Mouse (Mus musculus) stomach, embryonic 15.5 days (tissue): ENCODE data around the gene Adgre5. TPM values are rescaled to one million over a fixed set of nuclear protein-coding genes. Genes with fewer than 3 reads are reported as not detected.
A peak's percentile ranks its signal among the peaks of the same experiment; 100 is the strongest.

Experiments
- ATAC-seq: fragments of 200-750 bp; cut with Nextera tagmentation; 2 replicates; pipeline ENCODE4 v1.8.0; 2017; ENCODE audit warnings: low read depth, moderate number of reproducible peaks, moderate TSS enrichment; ENCODE audit not compliant: insufficient read depth, low FRiP score
- H3K27ac ChIP-seq: fragments of 300-500 bp; sonication (generic); 2 replicates; pipeline ENCODE4 v1.5.1; 2015; ENCODE audit warnings: mild to moderate bottlenecking, inconsistent platforms
- H3K27me3 ChIP-seq: fragments of 300-500 bp; sonication (generic); replicated peaks from 2 replicates; pipeline ENCODE4 v1.6.1; 2015; ENCODE audit warnings: inconsistent platforms
- H3K36me3 ChIP-seq: fragments of 300-500 bp; sonication (generic); 2 replicates; pipeline ENCODE4 v1.6.1; 2015; ENCODE audit warnings: inconsistent platforms
- H3K4me1 ChIP-seq: fragments of 300-500 bp; sonication (generic); 2 replicates; pipeline ENCODE4 v1.6.1; 2015; ENCODE audit warnings: inconsistent platforms
- H3K4me2 ChIP-seq: fragments of 300-500 bp; sonication (generic); 2 replicates; pipeline ENCODE4 v1.6.1; 2015; ENCODE audit warnings: mild to moderate bottlenecking, inconsistent platforms
- H3K4me3 ChIP-seq: fragments of 300-500 bp; sonication (generic); replicated peaks from 2 replicates; pipeline ENCODE4 v1.5.1; 2015; ENCODE audit warnings: inconsistent platforms
- H3K9ac ChIP-seq: fragments of 300-500 bp; sonication (generic); 2 replicates; pipeline ENCODE4 v1.6.1; 2015; ENCODE audit warnings: inconsistent platforms
- H3K9me3 ChIP-seq: fragments of 300-500 bp; sonication (generic); 2 replicates; pipeline ENCODE4 v1.6.1; 2016; ENCODE audit warnings: inconsistent platforms
- WGBS: fragments of 180-500 bp; shearing (Covaris S2); methylation state at CpG from one replicate; pipeline ENCODE4 v1.1.7; 2015; 5-methylcytosine and 5-hydroxymethylcytosine counted together
- polyA plus RNA-seq: library from polyadenylated mRNA; unstranded; fragments of >200 nt; fragmentation: Nextera tagmentation; extraction: Ambion mirVana; gene quantifications from 2 replicates; pipeline ENCODE4 v1.2.1, GENCODE M21; 2015

Gene Adgre5
- polyA plus RNA-seq, 1 experiment from 2014 or later, result 29.8 TPM

DNA sequence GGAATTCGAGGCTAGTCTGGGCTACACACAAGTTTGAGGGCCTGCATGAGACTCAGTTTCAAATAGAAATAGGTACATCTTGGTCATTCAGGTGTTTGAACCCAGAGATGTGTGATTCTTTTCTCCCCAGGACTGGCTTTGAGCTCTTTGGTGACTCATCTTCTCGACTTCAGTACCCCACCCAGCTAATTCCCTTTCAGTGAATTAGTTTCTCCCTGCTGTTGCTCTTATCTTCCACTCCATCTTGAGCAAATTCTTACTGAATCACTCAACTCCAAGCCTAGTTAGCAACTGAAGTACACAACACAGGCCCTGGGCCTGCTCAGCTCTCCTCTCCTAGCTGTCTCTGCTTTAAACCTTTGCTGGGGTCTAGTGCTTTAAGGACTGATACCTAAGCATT lies 24.6 kb downstream of the Adgre5 start:
- Histone ChIP-seq H3K4me2 (peak overlapping the region; percentile 72), H3K4me3 (peak overlapping the region; percentile 92)
- 52% methylated on average over 2 of the region's 2 CpGs for WGBS

DNA sequence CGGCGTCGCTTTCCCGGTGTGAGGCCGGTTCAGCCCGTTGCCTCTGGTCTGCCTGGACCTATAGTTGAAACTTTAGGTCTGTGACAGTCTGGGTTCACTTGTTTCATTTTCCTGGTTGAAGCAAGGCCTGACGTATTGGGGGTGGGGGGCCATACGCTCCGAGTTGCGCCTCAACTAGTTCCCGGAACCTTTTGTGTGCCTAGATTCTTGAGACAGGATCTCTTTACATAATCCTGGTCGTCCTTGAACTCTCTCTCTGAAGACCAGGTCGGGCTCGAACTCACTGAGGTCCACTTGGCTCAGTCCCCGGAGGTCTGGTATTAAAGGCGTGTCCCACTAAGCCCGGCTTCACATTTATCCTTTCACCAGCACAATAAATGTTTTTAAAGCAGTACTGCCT lies 25.4 kb downstream of the Adgre5 start:
- no peaks in the 10 kb centered on the region for H3K9me3 ChIP-seq
- peaks cover 15% of the 10 kb centered on the region; the same call in 1 of the 2 replicates for H3K36me3 ChIP-seq
- H3K27me3 ChIP-seq, result no peaks in the 10 kb centered on the region
- peak overlapping the region; percentile 95 for H3K27ac ChIP-seq
- H3K9ac ChIP-seq, result peak overlapping the region; percentile 80
- peaks cover 10% of the 10 kb centered on the region; the same call in 1 of the 2 replicates for H3K4me1 ChIP-seq
- WGBS, result under 1% methylated on average over 17 of the region's 17 CpGs
- H3K4me3 ChIP-seq, result peak overlapping the region; percentile 92
- H3K4me2 ChIP-seq, result peak overlapping the region; percentile 72
- ATAC-seq, result no peak

More for the DNA sequence above, 24.6 kb downstream of the Adgre5 start:
- H3K9me3 ChIP-seq, result no peaks in the 10 kb centered on the region
- H3K27ac ChIP-seq, result no peak overlapping the region
- ATAC-seq, result no peak
- H3K27me3 ChIP-seq, result no peaks in the 10 kb centered on the region
- H3K36me3 ChIP-seq, result peaks cover 23% of the 10 kb centered on the region
- peaks cover 10% of the 10 kb centered on the region; the same call in 1 of the 2 replicates for H3K4me1 ChIP-seq
- no peak overlapping the region; the same call in 1 of the 2 replicates for H3K9ac ChIP-seq

DNA sequence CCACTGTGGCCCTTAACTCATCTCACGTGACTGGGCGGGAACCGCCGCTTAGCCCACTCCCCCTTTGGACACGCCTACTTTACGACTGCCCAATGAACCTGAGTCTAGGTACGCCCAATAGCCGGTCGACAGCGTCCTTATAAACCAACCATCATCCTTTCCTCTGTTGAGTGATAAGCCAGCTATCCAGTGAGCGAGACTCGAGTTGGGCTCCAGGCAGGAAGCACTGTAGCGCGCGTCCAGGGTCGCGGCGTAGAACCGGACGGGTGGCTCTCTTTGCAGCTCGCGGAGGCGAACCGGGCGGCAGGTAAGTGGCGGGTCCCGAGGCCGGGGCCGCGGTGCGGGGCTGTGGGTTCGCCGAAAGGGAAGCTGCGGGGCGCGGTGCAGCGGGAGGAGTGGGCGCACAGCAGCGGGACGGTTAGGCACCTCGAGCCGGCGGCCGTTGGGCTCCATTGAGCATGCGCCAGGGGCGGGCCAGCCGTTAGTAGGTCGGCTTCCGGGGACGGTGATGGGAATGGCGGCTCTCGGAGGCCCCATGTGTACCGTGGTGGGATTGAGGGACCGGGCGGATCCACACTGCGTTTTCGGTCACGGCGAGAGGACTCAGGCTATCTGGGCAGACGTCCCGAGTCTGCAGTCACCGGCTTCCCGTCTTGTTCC lies 26.0 kb downstream of the Adgre5 start, which contains the start of gene Ddx39:
Gene Ddx39, plus strand, starts transcription at position 147 of the 660 bp plus-strand sequence.
- ATAC-seq, result peak; percentile 100
- WGBS, result under 1% methylated on average over 61 of the region's 63 CpGs
- H3K27ac ChIP-seq, result peak within 1 kb of the TSS; percentile 95
- H3K36me3 ChIP-seq, result peaks cover 9% of the 10 kb centered on the region; the same call in 1 of the 2 replicates
- peak within 1 kb of the TSS; percentile 80 for H3K9ac ChIP-seq
- no peaks in the 10 kb centered on the region for H3K9me3 ChIP-seq
- peak within 1 kb of the TSS; percentile 92 for H3K4me3 ChIP-seq
- peaks cover 10% of the 10 kb centered on the region; the same call in 1 of the 2 replicates for H3K4me1 ChIP-seq
- H3K4me2 ChIP-seq, result peak within 1 kb of the TSS; percentile 72
- no peaks in the 10 kb centered on the region for H3K27me3 ChIP-seq

DNA sequence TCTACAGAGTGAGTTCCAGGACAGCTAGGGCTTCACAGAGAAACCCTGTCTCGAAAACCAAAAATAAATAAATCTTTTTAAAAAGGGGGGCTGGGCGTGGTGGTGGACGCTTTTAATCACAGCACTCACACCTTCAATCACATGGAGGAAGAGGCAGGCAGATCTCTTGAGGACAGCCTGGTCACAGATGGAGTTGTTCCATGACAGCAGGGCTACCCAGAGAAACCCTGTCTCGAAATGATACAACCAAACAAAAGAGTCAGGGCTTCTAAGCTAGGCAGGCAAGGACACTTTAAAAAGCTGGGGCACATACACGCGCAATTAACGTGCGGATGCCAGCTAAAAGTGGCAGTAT lies 26.5 kb downstream of the Adgre5 start:
- Histone ChIP-seq H3K9ac (no peak overlapping the region), H3K27ac (peak overlapping the region; percentile 13; the same call in 1 of the 2 replicates)
- WGBS, result 15% methylated on average over 8 of the region's 8 CpGs

DNA sequence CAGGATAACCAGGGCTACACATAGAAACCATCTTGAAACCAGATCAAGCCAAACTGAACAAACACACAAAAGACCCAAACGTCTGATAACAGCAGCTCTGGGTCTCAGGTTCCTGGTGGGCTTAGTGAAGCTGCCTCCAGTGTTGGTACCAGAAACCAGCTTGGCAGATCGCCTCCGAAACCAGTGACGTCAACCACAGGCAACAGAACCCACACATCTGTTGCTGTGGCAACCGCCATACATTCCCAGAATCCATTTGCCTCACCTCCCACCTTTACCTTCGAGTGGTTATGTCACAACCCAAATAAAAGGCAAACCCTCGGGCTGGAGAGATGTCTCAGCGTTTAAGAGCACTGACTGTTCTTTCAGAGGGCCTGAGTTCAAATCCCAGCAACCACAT lies 33.6 kb downstream of the Adgre5 start:
- Histone ChIP-seq H3K4me1 (no peaks in the 10 kb centered on the region), H3K27ac (no peak overlapping the region), H3K9me3 (no peaks in the 10 kb centered on the region), H3K27me3 (no peaks in the 10 kb centered on the region), H3K4me2 (no peak overlapping the region), H3K4me3 (no peak overlapping the region), H3K36me3 (no peaks in the 10 kb centered on the region), H3K9ac (no peak overlapping the region)
- 72% methylated on average over 8 of the region's 8 CpGs for WGBS
- no peak for ATAC-seq

More for the DNA sequence above, 26.5 kb downstream of the Adgre5 start:
- peaks cover 10% of the 10 kb centered on the region; the same call in 1 of the 2 replicates for H3K4me1 ChIP-seq
- H3K9me3 ChIP-seq, result no peaks in the 10 kb centered on the region
- peak overlapping the region; percentile 92 for H3K4me3 ChIP-seq
- ATAC-seq, result no peak; the same call in 1 of the 2 replicates
- no peaks in the 10 kb centered on the region for H3K27me3 ChIP-seq
- peaks cover 4% of the 10 kb centered on the region; the same call in 1 of the 2 replicates for H3K36me3 ChIP-seq
- peak overlapping the region; percentile 60 for H3K4me2 ChIP-seq

DNA sequence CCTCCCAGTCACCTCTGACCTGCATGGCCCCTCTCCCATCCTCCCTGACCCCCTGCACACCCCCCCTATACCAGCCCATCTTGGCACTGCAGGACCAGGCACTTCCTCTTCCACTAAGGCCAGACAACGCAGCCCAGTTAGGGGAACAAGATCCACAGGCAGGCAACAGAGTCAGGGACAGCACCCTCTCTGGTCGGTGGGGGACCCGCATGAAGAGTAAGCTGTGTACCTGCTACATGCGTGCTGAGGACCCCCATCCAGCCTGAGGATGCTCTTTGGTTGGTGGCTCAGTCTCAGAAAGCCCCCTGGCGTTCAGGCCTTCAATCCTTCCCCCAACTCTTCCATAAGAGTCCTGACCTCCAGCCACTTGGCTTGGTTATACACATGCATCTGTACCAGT lies 34.7 kb downstream of the Adgre5 start:
- 62% methylated on average over 5 of the region's 5 CpGs for WGBS
- Histone ChIP-seq H3K4me3 (no peak overlapping the region), H3K36me3 (no peaks in the 10 kb centered on the region), H3K4me2 (no peak overlapping the region), H3K4me1 (no peaks in the 10 kb centered on the region), H3K9me3 (no peaks in the 10 kb centered on the region), H3K27me3 (no peaks in the 10 kb centered on the region), H3K9ac (no peak overlapping the region), H3K27ac (no peak overlapping the region)
- no peak for ATAC-seq

DNA sequence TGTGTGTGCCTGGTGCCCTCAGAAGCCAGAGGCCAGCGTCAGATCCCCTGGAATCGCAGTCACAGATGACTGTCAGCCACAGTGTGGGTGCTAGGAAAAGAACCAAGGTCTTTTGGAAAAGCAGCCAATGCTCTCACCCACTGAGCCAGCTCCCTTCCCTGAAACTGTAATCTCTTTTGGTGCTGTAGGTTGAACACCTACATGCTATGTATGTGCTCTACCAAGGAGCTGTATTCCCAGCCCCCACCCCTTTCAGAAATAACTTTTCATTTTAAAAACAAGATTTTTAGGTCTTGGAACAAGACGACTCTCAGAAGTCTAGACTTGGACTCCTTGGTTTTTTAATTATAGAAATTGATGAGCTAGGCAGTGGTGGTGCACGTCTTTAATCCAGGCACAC lies 37.7 kb downstream of the Adgre5 start:
- no peak overlapping the region for H3K4me3 ChIP-seq
- WGBS, result 72% methylated on average over 4 of the region's 4 CpGs
- no peak for ATAC-seq

DNA sequence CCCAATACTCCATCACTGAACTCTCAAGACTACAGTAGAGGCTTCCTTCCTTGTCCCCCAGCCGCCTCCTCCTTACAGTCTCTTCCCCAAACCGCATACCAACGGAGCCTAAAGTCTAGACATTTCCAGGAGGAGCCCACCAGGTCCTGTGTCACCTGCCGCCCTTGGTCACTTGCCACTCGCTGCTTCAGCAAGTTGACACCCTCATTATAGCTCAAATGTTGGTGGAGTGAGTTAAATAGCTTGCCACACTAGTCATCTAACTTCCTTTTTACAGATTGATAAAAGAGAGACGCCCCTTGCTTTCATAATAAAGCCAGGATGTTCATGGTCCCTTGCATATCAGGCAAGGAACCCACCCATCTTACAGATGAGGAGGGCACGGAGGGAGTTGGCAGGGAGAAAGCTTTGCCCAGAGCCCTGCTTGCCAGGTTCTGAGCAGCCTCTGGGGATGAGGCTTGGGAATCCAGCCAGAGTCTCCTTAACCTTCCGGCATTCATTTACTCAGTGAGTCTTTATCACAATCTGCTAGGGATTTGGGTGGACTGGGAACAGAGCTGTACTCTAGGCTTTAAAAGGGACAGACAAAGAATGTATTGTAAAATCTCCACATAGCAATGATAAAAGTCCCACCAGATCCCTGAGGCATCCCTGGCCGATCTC lies 40.6 kb downstream of the Adgre5 start:
- Histone ChIP-seq H3K9ac (no peak overlapping the region), H3K4me1 (peaks cover 27% of the 10 kb centered on the region), H3K4me3 (no peak overlapping the region), H3K27me3 (no peaks in the 10 kb centered on the region), H3K27ac (0 out of 2 replicates have a peak overlapping the region, but pooled peaks have one; percentile 16), H3K9me3 (no peaks in the 10 kb centered on the region), H3K36me3 (no peaks in the 10 kb centered on the region), H3K4me2 (no peak overlapping the region)
- ATAC-seq, result no peak
- WGBS, result 79% methylated on average over 9 of the region's 9 CpGs

More for the DNA sequence above, 37.7 kb downstream of the Adgre5 start:
- no peaks in the 10 kb centered on the region for H3K9me3 ChIP-seq
- no peaks in the 10 kb centered on the region for H3K36me3 ChIP-seq
- H3K27me3 ChIP-seq, result no peaks in the 10 kb centered on the region
- peaks cover 9% of the 10 kb centered on the region for H3K4me1 ChIP-seq
- H3K4me2 ChIP-seq, result no peak overlapping the region
- no peak overlapping the region for H3K27ac ChIP-seq
- H3K9ac ChIP-seq, result no peak overlapping the region

DNA sequence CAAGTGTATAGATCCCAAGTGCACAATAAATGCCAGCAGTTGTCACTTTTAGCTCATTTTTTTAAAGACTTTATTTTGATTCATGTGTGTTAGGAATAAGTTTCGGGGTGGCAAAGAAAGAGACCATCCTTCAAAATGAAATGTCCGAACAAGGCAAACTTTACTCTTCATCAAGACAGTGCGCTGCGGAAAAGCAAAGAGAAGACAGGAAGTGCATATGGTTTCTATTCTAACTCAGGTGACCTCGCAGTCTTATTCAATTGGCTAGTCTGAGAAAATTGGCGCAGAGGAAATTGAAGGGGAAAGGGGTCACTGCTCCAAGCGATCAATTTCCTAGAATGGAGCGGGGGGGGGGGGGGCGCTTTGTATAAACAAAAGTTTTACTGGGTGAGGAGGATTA lies 41.6 kb downstream of the Adgre5 start:
- WGBS, result 15% methylated on average over 9 of the region's 9 CpGs
- Histone ChIP-seq H3K36me3 (no peaks in the 10 kb centered on the region), H3K4me2 (peak overlapping the region; percentile 94), H3K4me1 (peaks cover 27% of the 10 kb centered on the region), H3K27ac (peak overlapping the region; percentile 89), H3K9ac (peak overlapping the region; percentile 56; the same call in 1 of the 2 replicates), H3K27me3 (no peaks in the 10 kb centered on the region), H3K4me3 (peak overlapping the region; percentile 95), H3K9me3 (no peaks in the 10 kb centered on the region)
- ATAC-seq, result no peak

DNA sequence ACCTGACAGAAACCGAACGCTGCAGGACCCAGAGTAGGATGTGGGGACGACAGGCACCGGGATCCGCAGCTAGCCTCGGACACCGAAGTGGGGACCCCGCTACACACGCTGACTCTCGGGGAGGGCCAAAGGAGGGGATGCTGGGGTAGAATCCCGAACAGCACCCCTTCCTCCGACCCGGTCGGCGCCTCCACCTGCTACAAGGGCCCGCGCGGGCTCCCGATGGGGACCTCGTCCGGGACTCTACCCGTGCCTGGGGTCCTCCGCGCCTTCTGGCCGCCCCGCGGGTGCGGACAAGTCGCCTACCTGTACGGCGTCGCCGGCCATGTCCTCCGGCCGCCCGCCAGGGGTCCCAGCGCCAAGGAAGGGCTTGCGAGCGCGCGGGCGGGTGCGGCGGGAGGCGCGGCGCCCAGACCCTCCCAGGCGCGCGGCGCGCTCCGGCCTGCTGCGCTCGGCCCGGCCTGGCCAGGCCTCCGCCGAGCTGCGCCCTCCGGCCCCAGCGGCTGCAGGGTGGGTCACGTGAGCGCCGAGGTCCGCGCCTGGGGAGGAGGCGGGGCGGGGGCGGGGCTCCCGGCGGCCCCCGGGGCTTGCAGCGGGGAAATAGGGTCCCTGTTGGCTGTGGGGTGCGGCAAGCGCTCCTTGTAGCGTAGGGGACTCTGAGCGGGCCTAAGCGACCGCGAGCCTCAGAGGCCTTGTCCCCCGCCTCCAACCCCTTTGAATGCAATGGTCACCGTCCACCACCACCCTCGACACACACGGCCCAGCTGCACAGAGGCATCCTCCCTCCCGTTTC lies 42.3 kb downstream of the Adgre5 start, which contains the start of gene Pkn1:
Gene Pkn1, minus strand, starts transcription at position 519 of the 793 bp plus-strand sequence.
- H3K4me1 ChIP-seq, result peaks cover 27% of the 10 kb centered on the region
- ATAC-seq, result peak; percentile 92
- H3K4me2 ChIP-seq, result peak within 1 kb of the TSS; percentile 94

DNA sequence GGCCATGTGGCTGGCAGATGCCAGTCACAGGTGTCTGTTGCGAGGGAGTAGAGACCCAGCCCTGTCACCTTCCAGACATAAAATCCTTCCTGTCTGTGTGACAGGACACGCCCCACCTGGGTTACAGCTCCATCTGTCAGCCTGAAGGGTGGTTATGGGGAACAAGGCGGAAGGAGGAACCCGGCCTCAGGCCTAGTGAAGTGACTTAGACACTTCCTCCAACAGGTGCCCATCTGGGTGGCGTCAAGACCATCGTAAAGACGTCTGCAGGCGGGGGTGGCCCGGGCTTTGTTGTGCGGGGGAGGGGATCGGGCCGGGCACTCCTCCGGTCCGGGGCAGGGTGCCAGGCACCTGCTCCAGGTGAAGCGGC lies 42.9 kb downstream of the Adgre5 start:
- peak; percentile 18; the same call in 1 of the 2 replicates for ATAC-seq
- peak overlapping the region; percentile 89 for H3K27ac ChIP-seq
- H3K4me2 ChIP-seq, result peak overlapping the region; percentile 94
- no peaks in the 10 kb centered on the region for H3K36me3 ChIP-seq
- no peaks in the 10 kb centered on the region for H3K27me3 ChIP-seq
- WGBS, result 5% methylated on average over 15 of the region's 15 CpGs
- H3K4me1 ChIP-seq, result peaks cover 32% of the 10 kb centered on the region
- H3K9me3 ChIP-seq, result no peaks in the 10 kb centered on the region
- H3K4me3 ChIP-seq, result peak overlapping the region; percentile 95
- H3K9ac ChIP-seq, result peak overlapping the region; percentile 95

More for the DNA sequence above, 42.3 kb downstream of the Adgre5 start, which contains the start of gene Pkn1:
- Histone ChIP-seq H3K27me3 (no peaks in the 10 kb centered on the region), H3K4me3 (peak within 1 kb of the TSS; percentile 95), H3K27ac (peak within 1 kb of the TSS; percentile 89), H3K36me3 (no peaks in the 10 kb centered on the region), H3K9ac (peak within 1 kb of the TSS; percentile 95), H3K9me3 (no peaks in the 10 kb centered on the region)
- WGBS, result under 1% methylated on average over 79 of the region's 85 CpGs
